Mouse (Mus musculus): ENCODE data around the gene Zc3h12c. TPM values are rescaled to one million over a fixed set of nuclear protein-coding genes. Genes with fewer than 3 reads are reported as not detected.
"Not testable (repeated sequence)": the region's sequence is repeated elsewhere in the genome, so short reads cannot be mapped to it uniquely, and the experiment has no call there.

The Zc3h12c gene
- polyA plus RNA-seq, 1 experiment from 2014 or later = 12.8 TPM

DNA sequence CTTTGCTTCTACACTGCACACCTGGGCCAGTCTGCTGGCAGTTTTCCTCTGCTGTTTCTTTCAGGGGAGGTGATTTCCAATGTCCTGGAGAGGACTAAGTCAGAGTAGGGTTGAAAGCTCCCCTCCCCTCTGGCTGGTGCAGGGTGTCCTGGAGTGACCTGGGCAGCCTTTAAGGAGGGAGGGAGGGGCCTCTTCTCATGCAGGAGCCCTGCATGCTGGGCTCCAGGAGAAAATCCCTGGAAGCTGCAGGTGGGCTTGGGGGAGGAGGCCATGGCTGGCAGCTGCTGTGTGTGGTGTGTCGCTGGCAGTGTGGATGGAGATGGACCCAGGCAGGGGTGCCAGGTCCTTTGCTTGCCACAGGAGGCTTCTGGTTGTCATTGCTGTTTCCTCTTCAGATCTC is 71.0 kb downstream of the Zc3h12c start:
- ATAC-seq (ENCODE audit: low FRiP score) = no peak
- H3K4me3 ChIP-seq (replicated peaks) = no peak overlapping the region
- no peaks in the 10 kb centered on the region for H3K9me3 ChIP-seq
- no peaks in the 10 kb centered on the region for H3K27me3 ChIP-seq
- 16% methylated on average over 1 of the region's 1 CpGs for WGBS
- peaks cover 6% of the 10 kb centered on the region; the same call in 1 of the 2 replicates for H3K4me1 ChIP-seq
- H3K9ac ChIP-seq = no peak overlapping the region
- no peaks in the 10 kb centered on the region; the same call in 1 of the 2 replicates for H3K36me3 ChIP-seq (replicated peaks)
- H3K4me2 ChIP-seq = no peak overlapping the region
- H3K27ac ChIP-seq = no peak overlapping the region

DNA sequence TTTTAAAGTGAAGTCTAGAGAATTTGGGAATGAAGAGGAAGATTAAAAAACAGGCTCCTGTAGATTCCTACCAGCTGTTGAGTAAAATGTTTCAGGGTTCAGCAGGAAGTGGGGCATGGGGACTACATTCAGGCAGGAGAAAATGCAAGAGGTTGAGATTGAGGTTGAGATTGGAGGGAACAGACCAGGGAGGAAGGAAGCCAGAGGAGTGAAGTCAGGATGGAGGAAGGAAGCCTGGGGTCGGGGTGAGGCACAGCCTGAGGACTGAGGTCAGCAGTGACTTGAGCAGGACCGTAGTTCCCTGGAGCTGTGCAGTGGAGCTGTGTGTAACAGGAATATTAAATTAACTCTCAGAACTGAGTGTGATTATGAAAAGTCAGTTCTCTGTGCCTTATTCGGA is 72.7 kb downstream of the Zc3h12c start:
- no peak for ATAC-seq (ENCODE audit: low FRiP score)
- no peak overlapping the region for H3K9ac ChIP-seq
- no peaks in the 10 kb centered on the region; the same call in 1 of the 2 replicates for H3K36me3 ChIP-seq (replicated peaks)
- no peaks in the 10 kb centered on the region for H3K27me3 ChIP-seq
- no peak overlapping the region for H3K27ac ChIP-seq
- peaks cover 3% of the 10 kb centered on the region; the same call in 1 of the 2 replicates for H3K4me1 ChIP-seq
- 87% methylated on average over 3 of the region's 3 CpGs for WGBS
- no peak overlapping the region for H3K4me2 ChIP-seq
- no peak overlapping the region for H3K4me3 ChIP-seq (replicated peaks)
- no peaks in the 10 kb centered on the region for H3K9me3 ChIP-seq

GRCm38 (mm10) chr9:52094471-52094980 is 73.8 kb downstream of the Zc3h12c start:
- no peak for ATAC-seq (ENCODE audit: low FRiP score)
- Histone ChIP-seq H3K9me3 (no peaks in the 10 kb centered on the region), H3K27ac (no peak overlapping the region), H3K27me3 (no peaks in the 10 kb centered on the region), H3K9ac (no peak overlapping the region), H3K4me1 (peaks cover 3% of the 10 kb centered on the region; the same call in 1 of the 2 replicates), H3K4me2 (no peak overlapping the region), H3K4me3 (replicated peaks) (no peak overlapping the region), H3K36me3 (replicated peaks) (peaks cover 2% of the 10 kb centered on the region; the same call in 1 of the 2 replicates)
- WGBS = 92% methylated on average over 10 of the region's 10 CpGs

DNA sequence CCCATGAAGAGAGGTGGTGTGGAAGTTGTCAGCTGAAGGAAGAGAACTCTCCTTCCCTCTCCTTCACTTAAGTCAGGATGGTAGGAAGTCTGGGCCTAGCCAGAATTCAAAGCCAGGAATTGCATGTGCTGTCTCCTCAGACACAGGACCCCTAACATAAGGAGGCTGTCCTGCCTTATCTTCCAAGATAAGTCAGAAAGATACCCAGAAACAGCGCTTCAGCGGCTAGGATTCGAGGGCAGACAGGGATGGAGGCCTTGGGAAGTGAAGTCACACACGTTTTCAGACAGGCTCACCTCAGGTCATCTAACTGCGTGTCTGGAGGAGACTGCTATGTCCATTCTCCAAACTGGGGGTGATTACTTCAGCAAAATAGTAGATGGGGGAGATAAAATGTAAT is 74.4 kb downstream of the Zc3h12c start:
- H3K4me1 ChIP-seq = peaks cover 3% of the 10 kb centered on the region; the same call in 1 of the 2 replicates
- no peak overlapping the region for H3K9ac ChIP-seq
- no peak for ATAC-seq (ENCODE audit: low FRiP score)
- H3K27me3 ChIP-seq = no peaks in the 10 kb centered on the region
- peaks cover 4% of the 10 kb centered on the region; the same call in 1 of the 2 replicates for H3K36me3 ChIP-seq (replicated peaks)
- H3K4me2 ChIP-seq = no peak overlapping the region
- no peaks in the 10 kb centered on the region for H3K9me3 ChIP-seq
- 90% methylated on average over 5 of the region's 5 CpGs for WGBS
- H3K4me3 ChIP-seq (replicated peaks) = no peak overlapping the region
- H3K27ac ChIP-seq = no peak overlapping the region

DNA sequence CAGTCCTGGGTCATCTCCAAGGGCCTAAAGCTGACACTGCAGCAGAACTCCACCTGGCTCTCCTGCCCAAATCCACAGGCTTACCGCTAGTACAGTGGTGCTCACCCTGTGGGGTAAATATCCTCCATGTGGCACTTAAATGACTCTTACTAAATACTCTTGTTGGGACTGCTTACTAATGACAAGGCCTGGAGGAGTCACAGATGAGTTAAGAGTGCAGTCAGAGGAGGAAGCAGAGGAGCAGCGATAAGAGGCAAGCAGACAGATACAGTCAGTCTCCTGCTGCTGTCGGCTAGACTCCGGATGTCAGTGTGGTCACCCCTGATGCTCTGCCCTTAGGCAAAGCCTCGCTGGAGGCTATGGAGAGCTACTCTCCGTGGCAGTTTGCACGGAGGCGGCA is 75.3 kb downstream of the Zc3h12c start:
- H3K9ac ChIP-seq = no peak overlapping the region
- WGBS = 83% methylated on average over 8 of the region's 8 CpGs
- H3K4me2 ChIP-seq = no peak overlapping the region
- peaks cover 10% of the 10 kb centered on the region for H3K36me3 ChIP-seq (replicated peaks)
- no peaks in the 10 kb centered on the region for H3K27me3 ChIP-seq
- ATAC-seq (ENCODE audit: low FRiP score) = no peak
- no peaks in the 10 kb centered on the region for H3K9me3 ChIP-seq
- H3K27ac ChIP-seq = no peak overlapping the region
- H3K4me1 ChIP-seq = no peaks in the 10 kb centered on the region
- H3K4me3 ChIP-seq (replicated peaks) = no peak overlapping the region

GRCm38 (mm10) chr9:52092311-52092710 is 76.1 kb downstream of the Zc3h12c start:
- Histone ChIP-seq H3K27me3 (no peaks in the 10 kb centered on the region), H3K4me1 (no peaks in the 10 kb centered on the region), H3K36me3 (replicated peaks) (peaks cover 18% of the 10 kb centered on the region), H3K9me3 (no peaks in the 10 kb centered on the region), H3K9ac (no peak overlapping the region), H3K4me2 (no peak overlapping the region), H3K27ac (no peak overlapping the region), H3K4me3 (replicated peaks) (no peak overlapping the region)
- WGBS = 93% methylated on average over 5 of the region's 5 CpGs
- ATAC-seq (ENCODE audit: low FRiP score) = no peak

- Histone ChIP-seq H3K4me1 (no peaks in the 10 kb centered on the region), H3K27me3 (no peaks in the 10 kb centered on the region), H3K4me3 (replicated peaks) (no peak overlapping the region), H3K9me3 (no peaks in the 10 kb centered on the region), H3K9ac (no peak overlapping the region), H3K27ac (no peak overlapping the region), H3K36me3 (replicated peaks) (peaks cover 24% of the 10 kb centered on the region), H3K4me2 (no peak overlapping the region)
- 90% methylated on average over 9 of the region's 9 CpGs for WGBS
- no peak for ATAC-seq (ENCODE audit: low FRiP score)
Observed at GRCm38 (mm10) chr9:52091752-52092151, 76.6 kb downstream of the Zc3h12c start.

GRCm38 (mm10) chr9:52082414-52082813 is 86.0 kb downstream of the Zc3h12c start:
- H3K36me3 ChIP-seq (replicated peaks) = peaks cover 57% of the 10 kb centered on the region
- no peak overlapping the region for H3K27ac ChIP-seq
- no peak overlapping the region for H3K4me3 ChIP-seq (replicated peaks)
- no peaks in the 10 kb centered on the region for H3K9me3 ChIP-seq
- no peaks in the 10 kb centered on the region for H3K27me3 ChIP-seq
- H3K4me2 ChIP-seq = no peak overlapping the region
- H3K4me1 ChIP-seq = no peaks in the 10 kb centered on the region
- WGBS = 94% methylated on average over 4 of the region's 4 CpGs
- ATAC-seq (ENCODE audit: low FRiP score) = no peak
- no peak overlapping the region for H3K9ac ChIP-seq

- H3K4me1 ChIP-seq = no peaks in the 10 kb centered on the region
- WGBS = 96% methylated on average over 2 of the region's 2 CpGs
- H3K4me2 ChIP-seq = no peak overlapping the region
- H3K9ac ChIP-seq = no peak overlapping the region
- no peak for ATAC-seq (ENCODE audit: low FRiP score)
- H3K9me3 ChIP-seq = no peaks in the 10 kb centered on the region
- peaks cover 56% of the 10 kb centered on the region for H3K36me3 ChIP-seq (replicated peaks)
- H3K4me3 ChIP-seq (replicated peaks) = no peak overlapping the region
- H3K27ac ChIP-seq = no peak overlapping the region
- H3K27me3 ChIP-seq = no peaks in the 10 kb centered on the region
Observed at GRCm38 (mm10) chr9:52081979-52082378, 86.4 kb downstream of the Zc3h12c start.

- no peak overlapping the region for H3K9ac ChIP-seq
- no peaks in the 10 kb centered on the region for H3K9me3 ChIP-seq
- no peak for ATAC-seq (ENCODE audit: low FRiP score)
- 88% methylated on average over 1 of the region's 1 CpGs for WGBS
- no peak overlapping the region for H3K4me3 ChIP-seq (replicated peaks)
- H3K27me3 ChIP-seq = no peaks in the 10 kb centered on the region
- H3K27ac ChIP-seq = no peak overlapping the region
- H3K36me3 ChIP-seq (replicated peaks) = peaks cover 53% of the 10 kb centered on the region
- H3K4me2 ChIP-seq = no peak overlapping the region
- H3K4me1 ChIP-seq = no peaks in the 10 kb centered on the region
Observed at GRCm38 (mm10) chr9:52077692-52078091, 90.7 kb downstream of the Zc3h12c start.

DNA sequence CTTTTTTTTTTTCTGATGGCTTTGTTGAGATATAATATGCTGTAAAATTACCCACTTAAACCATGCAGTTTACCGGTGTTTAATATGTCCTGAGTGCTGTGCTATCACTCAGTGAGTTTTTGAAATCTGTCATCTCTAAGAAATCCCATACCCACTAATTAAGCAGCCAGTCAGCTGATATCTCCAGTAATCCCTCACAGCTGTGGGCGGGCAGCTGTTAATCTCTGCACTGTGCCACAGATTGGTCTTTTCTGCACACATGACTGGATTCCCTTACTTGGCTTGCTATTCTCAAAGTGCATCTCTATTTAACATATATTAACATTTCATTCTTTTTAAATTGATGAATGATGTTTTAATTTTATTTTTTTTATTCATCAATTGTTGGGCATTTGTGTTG is 92.3 kb downstream of the Zc3h12c start:
- no peak overlapping the region for H3K4me2 ChIP-seq
- no peak overlapping the region for H3K27ac ChIP-seq
- ATAC-seq (ENCODE audit: low FRiP score) = no peak
- no peaks in the 10 kb centered on the region for H3K9me3 ChIP-seq
- no peak overlapping the region for H3K9ac ChIP-seq
- no peaks in the 10 kb centered on the region for H3K4me1 ChIP-seq
- H3K27me3 ChIP-seq = no peaks in the 10 kb centered on the region
- no peak overlapping the region for H3K4me3 ChIP-seq (replicated peaks)
- 86% methylated on average over 2 of the region's 2 CpGs for WGBS
- H3K36me3 ChIP-seq (replicated peaks) = peaks cover 57% of the 10 kb centered on the region

DNA sequence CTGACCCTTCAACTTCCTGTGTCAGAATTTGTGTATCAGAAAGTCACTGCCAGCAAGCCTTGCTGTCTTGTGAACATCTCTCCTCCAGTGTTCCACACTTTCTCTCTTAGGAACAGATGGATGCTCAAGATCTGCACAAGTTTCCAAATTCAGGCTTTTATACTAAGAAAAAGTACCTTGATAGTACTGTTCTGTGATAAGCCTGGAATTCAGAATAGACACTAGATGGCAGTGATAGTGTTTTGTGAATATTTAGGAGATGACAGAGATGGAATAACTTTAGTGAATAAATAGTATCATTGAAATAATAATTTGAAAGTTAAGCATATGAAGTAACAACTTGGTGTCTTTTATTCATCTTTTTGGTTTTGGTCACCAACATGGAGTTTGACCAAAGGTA is 96.2 kb downstream of the Zc3h12c start:
- Histone ChIP-seq H3K27ac (no peak overlapping the region), H3K4me2 (no peak overlapping the region), H3K9me3 (no peaks in the 10 kb centered on the region), H3K4me1 (no peaks in the 10 kb centered on the region), H3K27me3 (no peaks in the 10 kb centered on the region), H3K36me3 (replicated peaks) (peaks cover 67% of the 10 kb centered on the region), H3K4me3 (replicated peaks) (no peak overlapping the region), H3K9ac (no peak overlapping the region)
- ATAC-seq (ENCODE audit: low FRiP score) = no peak

DNA sequence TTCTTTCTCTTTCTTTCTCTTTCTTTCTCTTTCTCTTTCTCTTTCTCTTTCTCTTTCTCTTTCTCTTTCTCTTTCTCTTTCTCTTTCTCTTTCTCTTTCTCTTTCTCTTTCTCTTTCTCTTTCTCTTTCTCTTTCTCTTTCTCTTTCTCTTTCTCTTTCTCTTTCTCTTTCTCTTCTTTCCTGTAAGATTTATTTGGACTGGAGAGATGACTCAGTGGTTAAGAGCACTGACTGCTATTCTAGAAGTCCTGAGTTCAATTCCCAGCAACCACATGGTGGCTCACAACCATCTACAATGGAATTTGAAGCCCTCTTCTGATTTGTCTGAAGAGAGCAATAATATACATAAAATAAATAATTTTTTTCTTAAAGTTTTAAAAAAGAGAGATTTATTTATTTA is 97.0 kb downstream of the Zc3h12c start:
- ATAC-seq (ENCODE audit: low FRiP score); H3K27ac ChIP-seq; H3K9me3 ChIP-seq; H3K4me2 ChIP-seq; H3K27me3 ChIP-seq; H3K9ac ChIP-seq; H3K4me1 ChIP-seq; H3K4me3 ChIP-seq (replicated peaks): not testable (repeated sequence)
- H3K36me3 ChIP-seq (replicated peaks) = peaks cover 68% of the 10 kb centered on the region

Measured in forebrain, embryonic 12.5 days (tissue).